8 mouse cellular contexts compared by ENCODE assay signal in the genomic region with DNA sequence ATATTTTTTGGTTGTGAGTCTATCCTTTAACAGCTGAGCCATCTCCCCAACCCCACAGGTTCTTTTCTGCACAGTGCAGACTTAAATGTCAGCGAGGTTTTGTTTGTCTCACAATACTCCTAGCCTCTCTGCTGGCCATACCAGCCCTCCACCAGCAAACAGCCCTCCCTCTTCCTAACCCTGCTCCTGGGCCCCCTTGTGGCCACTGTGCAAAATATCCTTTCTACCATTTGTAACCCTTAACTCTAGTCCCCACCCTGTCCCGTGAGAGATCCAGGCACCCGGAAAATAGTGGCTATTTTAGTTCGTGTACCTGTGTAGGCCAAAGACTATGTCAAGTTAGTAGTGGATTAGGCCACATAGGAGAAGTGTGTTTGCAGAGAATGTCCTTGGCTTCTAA. TPM values are rescaled to one million over a fixed set of nuclear protein-coding genes. Genes with fewer than 3 reads are reported as not detected.
DNase-seq lines count a peak whose midpoint lies in the region; ATAC-seq and TF ChIP-seq lines count a peak whose summit lies in the region.

No protein-coding gene starts in this region.

- no peak for TF ChIP-seq POLR2A in heart, adult 2 months (IDR thresholded peaks at IDR 0.05; ENCODE audit: insufficient read depth, low read depth, low read length)

- no peak for TF ChIP-seq EP300 in heart, adult 2 months (IDR thresholded peaks at IDR 0.05; ENCODE audit: insufficient read depth, low read depth, low read length)

- ATAC-seq in CD4-positive, CD25-positive, alpha-beta regulatory T cell, adult 4 months = peak; percentile 67
- ATAC-seq in granulocyte monocyte progenitor cell, adult 5-6 weeks (replicated peaks; ENCODE audit: poor library complexity, severe bottlenecking) = peak; percentile 81
- peak; percentile 71 for ATAC-seq in liver, embryonic 11.5 days (replicated peaks; ENCODE audit: low FRiP score)
- peak; percentile 55; the same call in 1 of the 2 replicates for ATAC-seq in neural tube, embryonic 11.5 days (ENCODE audit: insufficient read depth, low FRiP score, low TSS enrichment)

- no peak overlapping the region for H3K4me2 ChIP-seq in liver, embryonic 11.5 days
- H3K4me2 ChIP-seq in neural tube, embryonic 11.5 days (ENCODE audit: low read depth) = no peak overlapping the region

- TF ChIP-seq CTCF in heart, adult 2 months (IDR thresholded peaks at IDR 0.05) = peak; percentile 84

- H3K79me2 ChIP-seq in heart, adult 2 months (replicated peaks; ENCODE audit: control insufficient read depth, insufficient read depth, low read length) = no peaks in the 10 kb centered on the region

- DNase-seq in heart, adult 2 months = peak; percentile 55 to 67
- no peak for DNase-seq in heart, adult 9 months (ENCODE audit: low spot score in 2 of 2)
- peak; percentile 65 to 74 for DNase-seq in adrenal gland, postnatal 36 days
- no peak for DNase-seq in liver, embryonic 11.5 days (ENCODE audit: low spot score)
- DNase-seq in neural tube, embryonic 11.5 days (ENCODE audit: low spot score) = peak; percentile 71
- no peak for DNase-seq in layer of hippocampus, adult 18-20 months (ENCODE audit: low spot score in 2 of 2)

- H3K27ac ChIP-seq in heart, adult 2 months = no peak overlapping the region
- no peak overlapping the region for H3K27ac ChIP-seq in liver, embryonic 11.5 days (ENCODE audit: low read depth, low read length)
- H3K27ac ChIP-seq in neural tube, embryonic 11.5 days (ENCODE audit: low read depth, low read length) = no peak overlapping the region

- no peak overlapping the region for H3K9ac ChIP-seq in heart, adult 2 months (ENCODE audit: low read depth, low read length)
- no peak overlapping the region for H3K9ac ChIP-seq in liver, embryonic 11.5 days (ENCODE audit: low read depth, low read length)
- no peak overlapping the region for H3K9ac ChIP-seq in neural tube, embryonic 11.5 days (ENCODE audit: low read length)

- no peaks in the 10 kb centered on the region for H3K9me3 ChIP-seq in liver, embryonic 11.5 days (ENCODE audit: control insufficient read depth, low read length)
- H3K9me3 ChIP-seq in neural tube, embryonic 11.5 days (ENCODE audit: control insufficient read depth, low read length) = no peaks in the 10 kb centered on the region

- no peaks in the 10 kb centered on the region for H3K4me1 ChIP-seq in heart, adult 2 months (ENCODE audit: control insufficient read depth, insufficient read depth, low read length)
- peaks cover 9% of the 10 kb centered on the region for H3K4me1 ChIP-seq in liver, embryonic 11.5 days (replicated peaks; ENCODE audit: control insufficient read depth, insufficient read depth, low read length)
- H3K4me1 ChIP-seq in neural tube, embryonic 11.5 days (ENCODE audit: control insufficient read depth, insufficient read depth, low read length) = no peaks in the 10 kb centered on the region

- no peaks in the 10 kb centered on the region for H3K27me3 ChIP-seq in heart, adult 2 months (ENCODE audit: control insufficient read depth, insufficient read depth, low read length)
- H3K27me3 ChIP-seq in liver, embryonic 11.5 days (replicated peaks; ENCODE audit: control insufficient read depth, insufficient read depth, low read length) = peaks cover 1% of the 10 kb centered on the region; the same call in 1 of the 2 replicates
- H3K27me3 ChIP-seq in neural tube, embryonic 11.5 days (ENCODE audit: control insufficient read depth, insufficient read depth, low read length) = peaks cover 4% of the 10 kb centered on the region

- intact Hi-C loops in heart, adult 2 months (cut with DNase I) = loop anchor here (2.0 kb wide), 1 partner anchor 44 kb away; no protein-coding TSS in a partner anchor

- 5% methylated on average over 4 of the region's 4 CpGs for WGBS in heart, adult 2 months
- 9% methylated on average over 4 of the region's 4 CpGs for WGBS in liver, embryonic 11.5 days
- WGBS in neural tube, embryonic 11.5 days = 24% methylated on average over 4 of the region's 4 CpGs

- H3K36me3 ChIP-seq in heart, adult 2 months (ENCODE audit: control insufficient read depth, insufficient read depth, low read length) = no peaks in the 10 kb centered on the region
- H3K36me3 ChIP-seq in liver, embryonic 11.5 days (ENCODE audit: control insufficient read depth, insufficient read depth, low read length) = no peaks in the 10 kb centered on the region
- no peaks in the 10 kb centered on the region for H3K36me3 ChIP-seq in neural tube, embryonic 11.5 days (ENCODE audit: control insufficient read depth, insufficient read depth, low read length)

- H3K4me3 ChIP-seq in heart, adult 2 months = no peak overlapping the region
- no peak overlapping the region for H3K4me3 ChIP-seq in liver, embryonic 11.5 days (ENCODE audit: low read depth, low read length)
- H3K4me3 ChIP-seq in neural tube, embryonic 11.5 days (ENCODE audit: low read depth, low read length) = no peak overlapping the region

RNA-seq across cellular contexts. Expression of a gene that starts 6.5 kb away (rescaled TPM):
- under 1 TPM; 0.18 to 0.91 TPM for total RNA-seq in heart, adult 2 months (2021)
- polyA plus RNA-seq in heart, adult 2 months (2012; rRNA removed) = 0.91 and 1.7 TPM in 2 replicates
- polyA plus RNA-seq in CD4-positive, CD25-positive, alpha-beta regulatory T cell, adult 4 months (2017; shearing (Covaris generic)) = 1 to 10 TPM; 1.0 to 2.7 TPM
- total RNA-seq in adrenal gland, postnatal 36 days (2021) = 1 to 10 TPM; 3.6 to 5.0 TPM
- not detected in 2 replicates for total RNA-seq in granulocyte monocyte progenitor cell, adult 5-6 weeks (2014; fragmentation: Nextera tagmentation)
- total RNA-seq in granulocyte monocyte progenitor cell, adult 5-6 weeks (2017) = not detected in 2 replicates
- polyA plus RNA-seq in liver, embryonic 11.5 days (2014; fragmentation: Nextera tagmentation; extraction: Ambion mirVana) = 5.2 and 5.9 TPM in 2 replicates
- polyA plus RNA-seq in neural tube, embryonic 11.5 days (2014; fragmentation: Nextera tagmentation; extraction: Ambion mirVana) = 0.40 TPM in 1 of 2 replicates, not detected in the other
- 100 to 1,000 TPM; 273 to 284 TPM for total RNA-seq in layer of hippocampus, adult 18-20 months (2021)

RNA-seq across cellular contexts. Expression of a gene that starts 8.5 kb away (rescaled TPM):
- 100 to 1,000 TPM; 418 to 463 TPM for total RNA-seq in heart, adult 2 months (2021)
- 440 and 616 TPM in 2 replicates for polyA plus RNA-seq in heart, adult 2 months (2012; rRNA removed)
- polyA plus RNA-seq in CD4-positive, CD25-positive, alpha-beta regulatory T cell, adult 4 months (2017; shearing (Covaris generic)) = 1,000 to 10,000 TPM; 2,671 to 2,712 TPM
- 100 to 1,000 TPM; 706 to 750 TPM for total RNA-seq in adrenal gland, postnatal 36 days (2021)
- 1,716 and 2,163 TPM in 2 replicates for total RNA-seq in granulocyte monocyte progenitor cell, adult 5-6 weeks (2014; fragmentation: Nextera tagmentation)
- 2,167 and 2,701 TPM in 2 replicates for total RNA-seq in granulocyte monocyte progenitor cell, adult 5-6 weeks (2017)
- polyA plus RNA-seq in liver, embryonic 11.5 days (2014; fragmentation: Nextera tagmentation; extraction: Ambion mirVana) = 1,965 and 2,035 TPM in 2 replicates
- 1,194 and 1,271 TPM in 2 replicates for polyA plus RNA-seq in neural tube, embryonic 11.5 days (2014; fragmentation: Nextera tagmentation; extraction: Ambion mirVana)
- 100 to 1,000 TPM; 467 to 496 TPM for total RNA-seq in layer of hippocampus, adult 18-20 months (2021)

RNA-seq across cellular contexts. Expression of a gene that starts 47.5 kb away (rescaled TPM):
- total RNA-seq in heart, adult 2 months (2021) = under 1 TPM; 0.27 to 0.91 TPM
- 2.3 and 5.3 TPM in 2 replicates for polyA plus RNA-seq in heart, adult 2 months (2012; rRNA removed)
- polyA plus RNA-seq in CD4-positive, CD25-positive, alpha-beta regulatory T cell, adult 4 months (2017; shearing (Covaris generic)) = under 1 TPM in 1 of 2 experiments, not detected in 1; 0.42 TPM
- 1 to 10 TPM; 5.6 to 5.8 TPM for total RNA-seq in adrenal gland, postnatal 36 days (2021)
- not detected in 2 replicates for total RNA-seq in granulocyte monocyte progenitor cell, adult 5-6 weeks (2014; fragmentation: Nextera tagmentation)
- not detected in 2 replicates for total RNA-seq in granulocyte monocyte progenitor cell, adult 5-6 weeks (2017)
- polyA plus RNA-seq in liver, embryonic 11.5 days (2014; fragmentation: Nextera tagmentation; extraction: Ambion mirVana) = 4.6 and 5.6 TPM in 2 replicates
- polyA plus RNA-seq in neural tube, embryonic 11.5 days (2014; fragmentation: Nextera tagmentation; extraction: Ambion mirVana) = 2.3 and 5.6 TPM in 2 replicates
- 1 to 10 TPM; 2.2 to 3.2 TPM for total RNA-seq in layer of hippocampus, adult 18-20 months (2021)

RNA-seq across cellular contexts. Expression of a gene that starts 47.9 kb away (rescaled TPM):
- total RNA-seq in heart, adult 2 months (2021) = 10 to 100 TPM; 74.4 to 88.2 TPM
- 95.9 and 113 TPM in 2 replicates for polyA plus RNA-seq in heart, adult 2 months (2012; rRNA removed)
- 10 to 100 TPM; 24.4 to 29.0 TPM for polyA plus RNA-seq in CD4-positive, CD25-positive, alpha-beta regulatory T cell, adult 4 months (2017; shearing (Covaris generic))
- 10 to 100 TPM; 82.4 to 92.7 TPM for total RNA-seq in adrenal gland, postnatal 36 days (2021)
- total RNA-seq in granulocyte monocyte progenitor cell, adult 5-6 weeks (2014; fragmentation: Nextera tagmentation) = 29.5 and 40.3 TPM in 2 replicates
- 47.3 and 65.5 TPM in 2 replicates for total RNA-seq in granulocyte monocyte progenitor cell, adult 5-6 weeks (2017)
- polyA plus RNA-seq in liver, embryonic 11.5 days (2014; fragmentation: Nextera tagmentation; extraction: Ambion mirVana) = 41.3 and 46.0 TPM in 2 replicates
- 45.3 and 47.7 TPM in 2 replicates for polyA plus RNA-seq in neural tube, embryonic 11.5 days (2014; fragmentation: Nextera tagmentation; extraction: Ambion mirVana)
- 10 to 100 TPM; 60.0 to 64.8 TPM for total RNA-seq in layer of hippocampus, adult 18-20 months (2021)

Comparison
In these comparisons a context has a peak if more than half of its experiments do, and no peak if none do; other contexts are left out.
1. DNase-seq: peak in heart, adult 2 months (2 of 2), adrenal gland, postnatal 36 days (2 of 2) and neural tube, embryonic 11.5 days (single experiment); none in heart, adult 9 months (0 of 2), liver, embryonic 11.5 days (single experiment) and layer of hippocampus, adult 18-20 months (0 of 2).
2. RNA of a gene that starts 6.5 kb away (total RNA-seq): 273 to 284 TPM in layer of hippocampus, adult 18-20 months; 3.6 to 5.0 TPM in adrenal gland, postnatal 36 days, 0.18 to 0.91 TPM in heart, adult 2 months and not detected in granulocyte monocyte progenitor cell, adult 5-6 weeks; every median in the first group is over 10 times any median in the second.
3. Peak in every context shown above with its lines, with median percentiles within 50 percentile points of each other: ATAC-seq.